Mouse (Mus musculus): ENCODE measurements around the gene Plpp3. TPM values are rescaled to one million over a fixed set of nuclear protein-coding genes. Genes with fewer than 3 reads are reported as not detected.

The Plpp3 gene
- polyA plus RNA-seq, 1 experiment from 2014 or later: 48.3 TPM

DNA sequence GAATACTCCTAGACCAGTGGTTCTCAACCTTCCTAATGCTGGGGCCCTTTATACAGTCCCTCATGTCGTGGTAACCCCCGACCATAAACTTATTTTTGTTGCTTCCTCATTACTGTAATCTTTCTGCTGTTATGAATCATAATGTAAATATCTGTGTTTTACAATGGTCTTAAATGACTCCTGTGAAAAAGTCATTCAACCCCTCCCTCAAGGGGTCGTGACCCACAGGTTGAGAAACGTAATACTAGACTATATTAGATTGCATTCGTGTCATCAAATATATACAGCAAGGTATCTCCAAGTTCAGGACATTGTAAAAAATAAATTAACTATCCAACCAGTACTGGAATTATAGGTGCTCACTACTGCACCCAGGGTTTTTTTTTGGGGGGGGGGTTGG is 44.1 kb upstream of the Plpp3 start:
- Histone ChIP-seq H3K9ac (ENCODE audit: low read length) (no peak overlapping the region), H3K4me3 (ENCODE audit: low read depth, low read length) (no peak overlapping the region), H3K4me2 (ENCODE audit: low read depth) (no peak overlapping the region), H3K27me3 (ENCODE audit: control insufficient read depth, insufficient read depth, low read length) (peaks cover 6% of the 10 kb centered on the region; the same call in 1 of the 2 replicates), H3K9me3 (ENCODE audit: control insufficient read depth, low read length) (no peaks in the 10 kb centered on the region), H3K36me3 (ENCODE audit: control insufficient read depth, insufficient read depth, low read length) (no peaks in the 10 kb centered on the region), H3K27ac (ENCODE audit: low read depth, low read length) (no peak overlapping the region), H3K4me1 (ENCODE audit: control insufficient read depth, insufficient read depth, low read length) (peaks cover 7% of the 10 kb centered on the region; the same call in 1 of the 2 replicates)
- no peak for ATAC-seq (ENCODE audit: insufficient read depth, low FRiP score, low TSS enrichment)
- WGBS: 87% methylated on average over 5 of the region's 5 CpGs
- no peak for DNase-seq (ENCODE audit: low spot score)

DNA sequence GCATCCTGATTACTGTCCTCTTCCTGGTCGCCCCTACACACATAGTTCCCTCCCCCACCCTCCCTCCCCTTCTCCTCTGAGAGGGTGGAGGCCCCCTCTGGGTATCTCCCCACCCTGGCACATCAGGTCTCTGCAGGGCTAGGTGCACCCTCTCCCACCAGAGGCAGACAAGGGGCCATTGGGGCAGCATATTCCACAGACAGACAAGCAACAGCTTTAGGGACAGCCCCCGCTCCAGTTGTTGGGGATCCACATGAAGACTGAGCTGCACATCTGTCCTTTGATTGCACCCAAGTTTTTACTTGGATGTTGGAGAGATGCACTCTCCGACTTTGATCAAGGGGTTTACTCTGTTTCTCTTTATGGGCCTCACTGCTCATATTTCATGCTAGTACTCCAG is 43.7 kb upstream of the Plpp3 start:
- no peak for DNase-seq (ENCODE audit: low spot score)
- Histone ChIP-seq H3K4me1 (ENCODE audit: control insufficient read depth, insufficient read depth, low read length) (peaks cover 7% of the 10 kb centered on the region; the same call in 1 of the 2 replicates), H3K36me3 (ENCODE audit: control insufficient read depth, insufficient read depth, low read length) (no peaks in the 10 kb centered on the region), H3K9me3 (ENCODE audit: control insufficient read depth, low read length) (no peaks in the 10 kb centered on the region), H3K9ac (ENCODE audit: low read length) (no peak overlapping the region), H3K27me3 (ENCODE audit: control insufficient read depth, insufficient read depth, low read length) (peaks cover 6% of the 10 kb centered on the region; the same call in 1 of the 2 replicates), H3K4me3 (ENCODE audit: low read depth, low read length) (no peak overlapping the region), H3K4me2 (ENCODE audit: low read depth) (no peak overlapping the region), H3K27ac (ENCODE audit: low read depth, low read length) (no peak overlapping the region)
- ATAC-seq (ENCODE audit: insufficient read depth, low FRiP score, low TSS enrichment): no peak
- 84% methylated on average over 3 of the region's 3 CpGs for WGBS

GRCm38 (mm10) chr4:105121081-105121480 is 36.1 kb upstream of the Plpp3 start:
- no peak overlapping the region for H3K9ac ChIP-seq (ENCODE audit: low read length)
- H3K36me3 ChIP-seq (ENCODE audit: control insufficient read depth, insufficient read depth, low read length): no peaks in the 10 kb centered on the region
- no peaks in the 10 kb centered on the region for H3K27me3 ChIP-seq (ENCODE audit: control insufficient read depth, insufficient read depth, low read length)
- no peak overlapping the region for H3K4me2 ChIP-seq (ENCODE audit: low read depth)
- ATAC-seq (ENCODE audit: insufficient read depth, low FRiP score, low TSS enrichment) (no peak), DNase-seq (ENCODE audit: low spot score) (no peak)
- no peaks in the 10 kb centered on the region for H3K9me3 ChIP-seq (ENCODE audit: control insufficient read depth, low read length)
- no peaks in the 10 kb centered on the region for H3K4me1 ChIP-seq (ENCODE audit: control insufficient read depth, insufficient read depth, low read length)
- WGBS: 80% methylated on average over 6 of the region's 6 CpGs
- H3K27ac ChIP-seq (ENCODE audit: low read depth, low read length): no peak overlapping the region
- no peak overlapping the region for H3K4me3 ChIP-seq (ENCODE audit: low read depth, low read length)

GRCm38 (mm10) chr4:105122429-105122828 is 34.7 kb upstream of the Plpp3 start:
- DNase-seq (ENCODE audit: low spot score): peak; percentile 60
- no peak overlapping the region for H3K4me2 ChIP-seq (ENCODE audit: low read depth)
- H3K4me1 ChIP-seq (ENCODE audit: control insufficient read depth, insufficient read depth, low read length): no peaks in the 10 kb centered on the region
- H3K9me3 ChIP-seq (ENCODE audit: control insufficient read depth, low read length): no peaks in the 10 kb centered on the region
- no peak overlapping the region for H3K27ac ChIP-seq (ENCODE audit: low read depth, low read length)
- H3K27me3 ChIP-seq (ENCODE audit: control insufficient read depth, insufficient read depth, low read length): no peaks in the 10 kb centered on the region
- WGBS: 46% methylated on average over 8 of the region's 8 CpGs
- no peak overlapping the region for H3K9ac ChIP-seq (ENCODE audit: low read length)
- no peaks in the 10 kb centered on the region for H3K36me3 ChIP-seq (ENCODE audit: control insufficient read depth, insufficient read depth, low read length)
- no peak for ATAC-seq (ENCODE audit: insufficient read depth, low FRiP score, low TSS enrichment)
- no peak overlapping the region for H3K4me3 ChIP-seq (ENCODE audit: low read depth, low read length)

- Histone ChIP-seq H3K9me3 (ENCODE audit: control insufficient read depth, low read length) (no peaks in the 10 kb centered on the region), H3K4me3 (ENCODE audit: low read depth, low read length) (no peak overlapping the region), H3K36me3 (ENCODE audit: control insufficient read depth, insufficient read depth, low read length) (no peaks in the 10 kb centered on the region), H3K4me1 (ENCODE audit: control insufficient read depth, insufficient read depth, low read length) (no peaks in the 10 kb centered on the region), H3K27me3 (ENCODE audit: control insufficient read depth, insufficient read depth, low read length) (no peaks in the 10 kb centered on the region), H3K27ac (ENCODE audit: low read depth, low read length) (no peak overlapping the region), H3K4me2 (ENCODE audit: low read depth) (no peak overlapping the region), H3K9ac (ENCODE audit: low read length) (no peak overlapping the region)
- WGBS: 74% methylated on average over 7 of the region's 7 CpGs
- no peak for DNase-seq (ENCODE audit: low spot score)
- no peak for ATAC-seq (ENCODE audit: insufficient read depth, low FRiP score, low TSS enrichment)
Observed at GRCm38 (mm10) chr4:105129212-105129611, 27.9 kb upstream of the Plpp3 start.

DNA sequence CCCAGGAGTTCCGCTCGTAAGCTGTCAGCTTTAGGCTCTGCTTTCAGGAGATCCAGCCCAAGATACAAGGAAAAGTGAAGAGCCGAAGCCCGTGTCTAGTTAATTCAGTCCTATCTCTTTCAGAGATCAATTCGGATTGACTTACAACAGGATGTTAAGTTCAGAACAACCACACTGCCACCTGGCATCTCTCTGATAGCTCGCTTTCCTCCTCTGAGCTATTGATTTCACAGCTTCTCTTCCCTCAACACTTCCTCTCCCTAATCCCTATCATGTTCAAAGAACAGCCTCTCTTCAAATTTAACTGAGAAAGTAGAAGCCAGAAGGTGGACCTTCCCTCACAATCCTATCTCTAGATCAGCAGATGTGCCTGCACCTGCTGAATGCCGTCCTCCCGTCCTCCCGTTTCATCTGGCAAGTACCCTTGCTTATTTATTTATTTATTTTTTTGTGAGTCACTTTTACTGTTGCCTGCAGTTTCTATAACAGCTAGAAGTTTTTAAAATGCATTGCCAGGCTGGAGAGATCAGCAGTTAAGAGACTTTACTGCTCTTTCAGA is 25.3 kb upstream of the Plpp3 start:
- Histone ChIP-seq H3K4me2 (ENCODE audit: low read depth) (no peak overlapping the region), H3K9ac (ENCODE audit: low read length) (no peak overlapping the region), H3K4me1 (ENCODE audit: control insufficient read depth, insufficient read depth, low read length) (no peaks in the 10 kb centered on the region), H3K9me3 (ENCODE audit: control insufficient read depth, low read length) (no peaks in the 10 kb centered on the region), H3K4me3 (ENCODE audit: low read depth, low read length) (no peak overlapping the region), H3K27me3 (ENCODE audit: control insufficient read depth, insufficient read depth, low read length) (no peaks in the 10 kb centered on the region), H3K27ac (ENCODE audit: low read depth, low read length) (no peak overlapping the region), H3K36me3 (ENCODE audit: control insufficient read depth, insufficient read depth, low read length) (no peaks in the 10 kb centered on the region)
- DNase-seq (ENCODE audit: low spot score): no peak
- ATAC-seq (ENCODE audit: insufficient read depth, low FRiP score, low TSS enrichment): no peak
- WGBS: 88% methylated on average over 9 of the region's 9 CpGs

DNA sequence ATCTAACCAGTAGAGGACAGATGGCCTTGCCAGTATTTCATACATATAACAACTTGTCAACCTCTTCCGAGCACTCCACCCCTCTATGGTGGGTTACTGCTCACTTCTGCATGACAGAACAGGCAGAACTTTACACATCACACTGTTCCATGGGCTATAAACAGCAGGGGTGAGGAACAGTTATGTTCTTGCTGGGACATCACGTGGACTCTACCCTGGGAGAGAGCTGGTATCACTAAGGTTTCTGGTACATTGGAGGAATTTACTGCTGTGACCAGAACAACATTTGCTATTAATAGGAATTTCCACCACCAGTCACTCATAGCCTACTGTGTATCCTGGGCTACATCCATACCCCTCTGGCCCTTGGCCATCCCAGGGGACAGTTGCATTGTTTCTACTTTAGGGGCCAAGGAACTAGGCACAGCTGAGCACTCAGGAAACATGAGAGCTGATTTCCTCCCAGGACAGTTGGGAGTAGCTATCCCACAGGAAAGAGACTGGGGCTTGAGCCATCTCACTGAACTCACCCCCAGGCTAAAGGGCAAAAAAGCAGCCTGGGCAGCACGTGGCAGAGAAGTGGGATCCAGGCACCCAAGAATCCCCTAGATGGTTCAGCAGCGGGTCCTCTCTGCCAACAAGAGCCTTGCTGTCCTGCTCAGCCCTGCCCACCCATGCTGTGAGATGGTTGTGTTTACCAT is 23.6 kb upstream of the Plpp3 start:
- 81% methylated on average over 4 of the region's 4 CpGs for WGBS

GRCm38 (mm10) chr4:105149492-105149891 is 7.7 kb upstream of the Plpp3 start:
- DNase-seq (ENCODE audit: low spot score) (no peak), ATAC-seq (ENCODE audit: insufficient read depth, low FRiP score, low TSS enrichment) (no peak)
- Histone ChIP-seq H3K9me3 (ENCODE audit: control insufficient read depth, low read length) (no peaks in the 10 kb centered on the region), H3K9ac (ENCODE audit: low read length) (no peak overlapping the region), H3K4me3 (ENCODE audit: low read depth, low read length) (no peak overlapping the region), H3K27ac (ENCODE audit: low read depth, low read length) (no peak overlapping the region), H3K4me1 (ENCODE audit: control insufficient read depth, insufficient read depth, low read length) (no peaks in the 10 kb centered on the region), H3K36me3 (ENCODE audit: control insufficient read depth, insufficient read depth, low read length) (no peaks in the 10 kb centered on the region), H3K4me2 (ENCODE audit: low read depth) (no peak overlapping the region), H3K27me3 (ENCODE audit: control insufficient read depth, insufficient read depth, low read length) (no peaks in the 10 kb centered on the region)
- 92% methylated on average over 7 of the region's 7 CpGs for WGBS

More for the DNA sequence above, 23.6 kb upstream of the Plpp3 start:
- DNase-seq (ENCODE audit: low spot score) (no peak), ATAC-seq (ENCODE audit: insufficient read depth, low FRiP score, low TSS enrichment) (no peak)
- Histone ChIP-seq H3K4me3 (ENCODE audit: low read depth, low read length) (no peak overlapping the region), H3K4me1 (ENCODE audit: control insufficient read depth, insufficient read depth, low read length) (no peaks in the 10 kb centered on the region), H3K4me2 (ENCODE audit: low read depth) (no peak overlapping the region), H3K36me3 (ENCODE audit: control insufficient read depth, insufficient read depth, low read length) (no peaks in the 10 kb centered on the region), H3K9ac (ENCODE audit: low read length) (no peak overlapping the region), H3K27ac (ENCODE audit: low read depth, low read length) (no peak overlapping the region), H3K27me3 (ENCODE audit: control insufficient read depth, insufficient read depth, low read length) (no peaks in the 10 kb centered on the region), H3K9me3 (ENCODE audit: control insufficient read depth, low read length) (no peaks in the 10 kb centered on the region)
